Mouse (Mus musculus): ENCODE data around the gene Appl1. TPM values are rescaled to one million over a fixed set of nuclear protein-coding genes. Genes with fewer than 3 reads are reported as not detected.
"Not testable (repeated sequence)": the region's sequence is repeated elsewhere in the genome, so short reads cannot be mapped to it uniquely, and the experiment has no call there.

The Appl1 gene
- polyA plus RNA-seq, 1 experiment from 2014 or later, result 38.4 TPM

DNA sequence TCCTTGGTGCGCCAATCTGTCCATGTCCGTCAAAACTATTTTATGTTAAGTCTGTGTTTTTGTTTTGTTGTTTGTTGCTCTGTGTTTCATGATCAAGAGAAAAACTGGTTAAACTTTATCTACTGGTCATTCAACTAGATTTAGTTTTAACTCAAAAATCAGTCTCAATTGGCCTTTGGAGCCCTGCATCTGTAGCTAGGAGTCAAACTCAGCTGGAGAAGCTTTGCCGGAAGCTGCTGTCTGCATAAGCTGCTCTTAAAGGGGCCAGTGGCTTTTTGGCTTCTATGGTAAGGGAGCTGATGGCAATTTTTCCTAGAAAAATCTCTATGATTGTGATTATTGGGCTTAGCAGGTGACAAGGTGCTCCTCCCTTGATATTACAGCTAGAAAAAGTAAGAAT lies 36.1 kb downstream of the Appl1 start:
- H3K9me3 ChIP-seq (ENCODE audit: control insufficient read depth, low read length), result no peaks in the 10 kb centered on the region
- H3K4me3 ChIP-seq (ENCODE audit: low read depth, low read length), result no peak overlapping the region
- 92% methylated on average over 3 of the region's 3 CpGs for WGBS
- H3K27me3 ChIP-seq (ENCODE audit: control insufficient read depth, insufficient read depth, low read length), result no peaks in the 10 kb centered on the region
- no peak for ATAC-seq (replicated peaks; ENCODE audit: low FRiP score)
- H3K27ac ChIP-seq (ENCODE audit: low read depth, low read length), result no peak overlapping the region
- no peaks in the 10 kb centered on the region for H3K36me3 ChIP-seq (ENCODE audit: control insufficient read depth, insufficient read depth, low read length)
- no peak overlapping the region for H3K4me2 ChIP-seq (ENCODE audit: low read depth, low read length, severe bottlenecking)
- no peaks in the 10 kb centered on the region for H3K4me1 ChIP-seq (replicated peaks; ENCODE audit: control insufficient read depth, insufficient read depth, low read length)
- H3K9ac ChIP-seq (ENCODE audit: low read length), result no peak overlapping the region
- no peak for DNase-seq (ENCODE audit: low spot score)

DNA sequence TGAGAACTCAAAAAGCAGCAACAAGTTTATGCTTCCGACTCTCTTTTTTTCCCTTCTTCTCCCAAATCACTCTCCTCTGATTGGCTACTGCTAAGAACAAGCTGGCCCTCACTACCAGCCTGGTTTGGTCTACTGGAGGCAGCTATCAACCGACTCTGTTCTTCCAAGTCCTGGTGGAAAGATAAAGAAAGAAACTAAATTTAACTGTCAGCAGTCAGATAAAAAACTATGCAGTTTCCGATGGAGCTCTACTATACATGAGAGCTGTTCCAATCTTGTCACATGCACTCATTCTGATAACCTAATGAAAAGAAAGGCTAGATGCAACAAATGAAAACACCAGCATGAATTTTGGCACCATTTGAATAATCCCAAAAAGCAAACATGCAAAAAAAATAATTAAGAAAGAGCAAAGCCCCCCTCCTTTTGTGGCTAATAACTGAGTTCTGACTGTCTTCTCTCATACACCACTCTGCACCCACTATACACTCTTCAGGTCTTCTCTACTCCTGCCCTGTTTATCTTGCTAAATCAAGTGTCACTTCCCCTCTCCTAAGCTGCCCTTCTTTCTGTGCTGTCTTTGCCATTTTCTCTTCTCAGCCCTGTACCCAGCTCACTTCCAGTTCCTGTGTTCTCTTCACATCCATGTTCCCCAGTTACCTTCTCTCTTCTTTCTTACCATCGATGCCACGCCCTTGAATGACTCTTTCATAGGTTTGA lies 47.2 kb downstream of the Appl1 start:
- Histone ChIP-seq H3K36me3 (ENCODE audit: control insufficient read depth, insufficient read depth, low read length) (peaks cover 6% of the 10 kb centered on the region; the same call in 1 of the 2 replicates), H3K4me3 (ENCODE audit: low read depth, low read length) (no peak overlapping the region), H3K4me1 (replicated peaks; ENCODE audit: control insufficient read depth, insufficient read depth, low read length) (no peaks in the 10 kb centered on the region), H3K9me3 (ENCODE audit: control insufficient read depth, low read length) (no peaks in the 10 kb centered on the region), H3K4me2 (ENCODE audit: low read depth, low read length, severe bottlenecking) (no peak overlapping the region), H3K27me3 (ENCODE audit: control insufficient read depth, insufficient read depth, low read length) (no peaks in the 10 kb centered on the region), H3K27ac (ENCODE audit: low read depth, low read length) (no peak overlapping the region), H3K9ac (ENCODE audit: low read length) (no peak overlapping the region)
- DNase-seq (ENCODE audit: low spot score) (no peak), ATAC-seq (replicated peaks; ENCODE audit: low FRiP score) (no peak)
- WGBS, result 89% methylated on average over 5 of the region's 5 CpGs

DNA sequence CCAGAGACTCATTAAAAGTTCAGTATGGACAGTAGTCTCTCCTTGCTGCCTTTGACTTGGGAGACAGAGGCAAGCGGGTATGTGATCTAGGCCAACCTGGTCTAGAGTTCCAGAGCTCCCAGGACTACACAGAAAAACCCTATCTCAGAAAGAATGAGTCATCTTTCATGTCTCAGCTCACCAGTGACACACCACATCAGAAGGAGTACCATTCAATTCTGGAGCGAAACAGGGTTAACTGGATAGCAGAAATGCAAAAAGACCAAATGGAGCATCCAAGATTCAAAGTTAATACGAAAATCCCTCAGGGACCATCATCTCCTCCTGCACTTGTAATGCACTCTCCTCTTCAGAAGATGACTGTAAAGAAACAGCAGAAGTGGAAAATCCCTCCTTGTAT lies 51.7 kb downstream of the Appl1 start:
- H3K27me3 ChIP-seq (ENCODE audit: control insufficient read depth, insufficient read depth, low read length), result no peaks in the 10 kb centered on the region
- H3K36me3 ChIP-seq (ENCODE audit: control insufficient read depth, insufficient read depth, low read length), result peaks cover 3% of the 10 kb centered on the region; the same call in 1 of the 2 replicates
- WGBS, result 92% methylated on average over 3 of the region's 3 CpGs
- ATAC-seq (replicated peaks; ENCODE audit: low FRiP score) (no peak), DNase-seq (ENCODE audit: low spot score) (no peak)
- H3K9me3 ChIP-seq (ENCODE audit: control insufficient read depth, low read length), result no peaks in the 10 kb centered on the region
- H3K4me2 ChIP-seq (ENCODE audit: low read depth, low read length, severe bottlenecking), result no peak overlapping the region
- H3K4me1 ChIP-seq (replicated peaks; ENCODE audit: control insufficient read depth, insufficient read depth, low read length), result no peaks in the 10 kb centered on the region
- H3K4me3 ChIP-seq (ENCODE audit: low read depth, low read length), result no peak overlapping the region
- H3K9ac ChIP-seq (ENCODE audit: low read length), result no peak overlapping the region
- no peak overlapping the region for H3K27ac ChIP-seq (ENCODE audit: low read depth, low read length)

DNA sequence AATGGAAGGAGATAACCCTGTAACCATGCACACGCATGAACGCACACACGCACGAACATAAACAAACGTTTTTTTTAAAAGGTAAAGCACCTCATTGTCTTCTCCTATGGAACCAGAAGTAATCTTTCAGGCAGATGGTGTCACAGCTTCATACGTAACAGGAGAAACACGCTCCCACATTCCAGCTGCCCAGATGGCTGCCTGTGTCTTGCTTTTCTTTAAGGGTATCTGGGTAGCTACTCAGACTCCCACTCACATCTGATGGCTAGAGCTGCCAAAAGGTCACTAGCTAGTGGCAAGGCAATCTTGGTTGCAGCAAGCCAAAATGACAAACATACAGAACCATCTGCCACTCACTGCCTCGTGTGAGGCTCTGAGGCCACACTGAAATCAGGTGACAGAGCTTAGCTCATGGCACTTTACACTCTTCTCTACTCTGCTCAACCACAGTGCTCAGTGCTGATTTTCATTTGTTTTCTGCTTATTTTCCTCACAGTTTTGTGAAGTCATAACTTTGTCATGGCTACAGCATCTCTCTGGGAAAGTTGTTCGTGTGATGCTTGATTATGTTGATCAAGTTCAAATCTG lies 57.3 kb downstream of the Appl1 start:
- 63% methylated on average over 9 of the region's 9 CpGs for WGBS
- DNase-seq (ENCODE audit: low spot score) (no peak), ATAC-seq (replicated peaks; ENCODE audit: low FRiP score) (no peak)
- H3K36me3 ChIP-seq (ENCODE audit: control insufficient read depth, insufficient read depth, low read length), result no peaks in the 10 kb centered on the region; the same call in 1 of the 2 replicates
- no peaks in the 10 kb centered on the region for H3K9me3 ChIP-seq (ENCODE audit: control insufficient read depth, low read length)
- H3K9ac ChIP-seq (ENCODE audit: low read length), result no peak overlapping the region
- no peak overlapping the region for H3K4me2 ChIP-seq (ENCODE audit: low read depth, low read length, severe bottlenecking)
- H3K4me1 ChIP-seq (replicated peaks; ENCODE audit: control insufficient read depth, insufficient read depth, low read length), result no peaks in the 10 kb centered on the region
- no peak overlapping the region for H3K27ac ChIP-seq (ENCODE audit: low read depth, low read length)
- no peak overlapping the region for H3K4me3 ChIP-seq (ENCODE audit: low read depth, low read length)
- no peaks in the 10 kb centered on the region for H3K27me3 ChIP-seq (ENCODE audit: control insufficient read depth, insufficient read depth, low read length)

DNA sequence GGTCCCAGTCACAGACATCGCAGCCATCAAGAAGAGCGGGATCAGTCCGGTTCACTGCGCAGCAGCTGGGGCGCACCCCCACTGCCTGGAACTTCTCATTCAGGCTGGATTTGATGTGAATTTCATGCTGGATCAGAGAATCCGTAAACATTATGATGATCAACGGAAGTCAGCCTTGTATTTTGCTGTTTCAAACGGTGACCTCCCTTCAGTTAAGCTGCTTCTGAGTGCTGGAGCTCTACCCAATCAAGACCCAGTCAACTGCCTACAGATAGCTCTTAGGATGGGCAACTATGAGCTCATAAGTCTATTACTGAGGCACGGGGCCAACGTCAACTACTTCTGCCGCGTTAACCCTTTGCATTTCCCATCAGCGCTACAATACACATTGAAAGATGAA lies 59.2 kb downstream of the Appl1 start:
- DNase-seq (ENCODE audit: low spot score), result no peak
- no peaks in the 10 kb centered on the region for H3K27me3 ChIP-seq (ENCODE audit: control insufficient read depth, insufficient read depth, low read length)
- WGBS, result 96% methylated on average over 13 of the region's 13 CpGs

DNA sequence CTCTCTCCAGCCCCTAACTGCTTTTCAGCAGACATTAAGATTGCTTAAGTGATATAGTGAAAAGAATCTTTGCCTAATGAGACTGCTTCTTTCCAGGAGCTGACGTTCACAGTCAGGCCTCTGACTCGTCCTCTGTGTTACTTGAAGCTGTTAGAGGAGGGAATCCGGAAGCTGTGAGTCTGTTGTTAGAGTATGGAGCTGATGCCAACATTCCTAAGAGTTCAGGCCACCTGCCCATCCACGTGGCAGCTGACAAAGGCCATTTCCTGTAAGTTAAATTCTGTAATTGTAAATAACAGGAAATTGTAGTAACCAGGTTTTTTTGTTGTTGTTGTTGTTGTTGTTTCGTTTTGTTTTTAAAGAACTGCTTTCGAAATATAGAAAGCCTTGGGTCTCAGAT lies 59.8 kb downstream of the Appl1 start:
- no peaks in the 10 kb centered on the region for H3K27me3 ChIP-seq (ENCODE audit: control insufficient read depth, insufficient read depth, low read length)
- DNase-seq (ENCODE audit: low spot score) (no peak), ATAC-seq (replicated peaks; ENCODE audit: low FRiP score) (no peak)
- no peaks in the 10 kb centered on the region for H3K36me3 ChIP-seq (ENCODE audit: control insufficient read depth, insufficient read depth, low read length)
- H3K4me3 ChIP-seq (ENCODE audit: low read depth, low read length), result no peak overlapping the region
- no peak overlapping the region for H3K27ac ChIP-seq (ENCODE audit: low read depth, low read length)
- 75% methylated on average over 6 of the region's 6 CpGs for WGBS
- no peaks in the 10 kb centered on the region for H3K4me1 ChIP-seq (replicated peaks; ENCODE audit: control insufficient read depth, insufficient read depth, low read length)
- H3K9me3 ChIP-seq (ENCODE audit: control insufficient read depth, low read length), result no peaks in the 10 kb centered on the region
- no peak overlapping the region for H3K4me2 ChIP-seq (ENCODE audit: low read depth, low read length, severe bottlenecking)
- H3K9ac ChIP-seq (ENCODE audit: low read length), result no peak overlapping the region

More for the DNA sequence above, 59.2 kb downstream of the Appl1 start:
- Histone ChIP-seq H3K36me3 (ENCODE audit: control insufficient read depth, insufficient read depth, low read length) (no peaks in the 10 kb centered on the region), H3K9ac (ENCODE audit: low read length) (no peak overlapping the region), H3K27ac (ENCODE audit: low read depth, low read length) (no peak overlapping the region), H3K4me3 (ENCODE audit: low read depth, low read length) (no peak overlapping the region), H3K9me3 (ENCODE audit: control insufficient read depth, low read length) (no peaks in the 10 kb centered on the region), H3K4me2 (ENCODE audit: low read depth, low read length, severe bottlenecking) (no peak overlapping the region), H3K4me1 (replicated peaks; ENCODE audit: control insufficient read depth, insufficient read depth, low read length) (no peaks in the 10 kb centered on the region)
- ATAC-seq (replicated peaks; ENCODE audit: low FRiP score), result no peak

DNA sequence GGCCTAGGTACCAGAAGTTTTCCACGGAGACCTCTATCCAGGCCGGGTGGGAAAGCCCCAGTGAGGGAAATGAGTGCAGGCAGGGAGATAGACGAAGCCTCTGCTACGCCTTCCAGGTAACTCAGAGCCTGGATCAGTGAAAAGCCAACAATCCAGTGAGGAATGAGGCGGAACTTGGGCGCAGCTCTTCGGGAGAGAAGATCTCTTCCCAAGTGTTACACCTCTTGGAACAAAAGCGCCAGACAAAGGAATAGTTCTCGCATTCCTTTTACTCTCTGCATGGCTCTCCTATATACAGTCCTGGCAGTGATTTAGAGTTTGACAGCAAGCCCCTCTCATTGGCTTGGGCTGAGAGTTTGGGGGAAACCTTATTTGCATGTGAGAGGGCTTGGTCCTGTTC lies 60.6 kb downstream of the Appl1 start:
- H3K4me1 ChIP-seq (replicated peaks; ENCODE audit: control insufficient read depth, insufficient read depth, low read length); H3K4me3 ChIP-seq (ENCODE audit: low read depth, low read length); H3K9me3 ChIP-seq (ENCODE audit: control insufficient read depth, low read length); H3K9ac ChIP-seq (ENCODE audit: low read length); H3K4me2 ChIP-seq (ENCODE audit: low read depth, low read length, severe bottlenecking); ATAC-seq (replicated peaks; ENCODE audit: low FRiP score); H3K36me3 ChIP-seq (ENCODE audit: control insufficient read depth, insufficient read depth, low read length); H3K27ac ChIP-seq (ENCODE audit: low read depth, low read length); DNase-seq (ENCODE audit: low spot score); H3K27me3 ChIP-seq (ENCODE audit: control insufficient read depth, insufficient read depth, low read length): not testable (repeated sequence)
- 50% methylated on average over 9 of the region's 9 CpGs for WGBS

DNA sequence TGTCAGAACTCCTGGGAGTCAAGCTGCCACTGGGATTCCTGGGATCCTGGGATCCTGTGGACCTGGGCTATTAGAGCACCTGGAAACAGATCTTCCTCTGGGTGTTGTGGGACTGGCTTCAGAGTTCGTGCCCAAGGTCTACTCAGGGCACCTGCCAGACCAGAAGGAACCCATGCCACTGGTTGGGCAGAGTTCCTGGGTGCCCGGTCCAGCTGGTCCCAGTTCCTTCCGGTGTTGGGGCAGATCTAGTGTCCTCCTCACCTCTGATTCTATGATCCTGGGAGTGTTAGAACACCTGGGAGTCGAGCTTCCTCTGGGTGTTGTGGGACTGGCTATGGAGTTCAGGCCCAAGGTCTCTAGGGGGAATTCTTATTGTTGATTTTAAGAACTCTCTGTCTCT lies 63.6 kb downstream of the Appl1 start:
- H3K27me3 ChIP-seq (ENCODE audit: control insufficient read depth, insufficient read depth, low read length), result no peaks in the 10 kb centered on the region
- DNase-seq (ENCODE audit: low spot score), result no peak
- H3K27ac ChIP-seq (ENCODE audit: low read depth, low read length), result no peak overlapping the region
- H3K9ac ChIP-seq (ENCODE audit: low read length), result no peak overlapping the region
- 91% methylated on average over 4 of the region's 4 CpGs for WGBS
- H3K4me1 ChIP-seq (replicated peaks; ENCODE audit: control insufficient read depth, insufficient read depth, low read length), result no peaks in the 10 kb centered on the region
- no peak overlapping the region for H3K4me3 ChIP-seq (ENCODE audit: low read depth, low read length)
- ATAC-seq (replicated peaks; ENCODE audit: low FRiP score), result no peak
- H3K9me3 ChIP-seq (ENCODE audit: control insufficient read depth, low read length), result no peaks in the 10 kb centered on the region
- H3K4me2 ChIP-seq (ENCODE audit: low read depth, low read length, severe bottlenecking), result no peak overlapping the region
- no peaks in the 10 kb centered on the region for H3K36me3 ChIP-seq (ENCODE audit: control insufficient read depth, insufficient read depth, low read length)

DNA sequence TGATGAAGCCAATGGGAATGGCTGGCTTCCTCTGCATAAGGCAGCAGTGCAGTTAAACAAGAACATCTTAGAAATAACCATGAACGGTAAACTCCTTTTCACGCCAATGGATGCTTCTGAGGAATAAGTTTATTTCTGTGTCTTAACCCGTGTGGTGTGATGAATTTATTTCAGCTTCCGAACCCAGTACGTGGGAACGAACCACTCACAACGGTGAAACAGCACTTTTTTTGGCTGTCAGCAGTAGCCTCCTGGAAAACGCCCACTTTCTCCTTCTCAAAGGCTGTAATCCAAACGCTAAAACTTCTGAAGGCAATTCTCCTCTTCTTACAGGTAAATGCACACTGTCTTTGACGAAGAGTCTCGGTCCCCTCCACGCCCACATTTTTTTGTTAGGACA lies 70.1 kb downstream of the Appl1 start:
- Histone ChIP-seq H3K9ac (ENCODE audit: low read length) (no peak overlapping the region), H3K27me3 (ENCODE audit: control insufficient read depth, insufficient read depth, low read length) (no peaks in the 10 kb centered on the region), H3K27ac (ENCODE audit: low read depth, low read length) (no peak overlapping the region), H3K4me3 (ENCODE audit: low read depth, low read length) (no peak overlapping the region), H3K36me3 (ENCODE audit: control insufficient read depth, insufficient read depth, low read length) (no peaks in the 10 kb centered on the region), H3K4me1 (replicated peaks; ENCODE audit: control insufficient read depth, insufficient read depth, low read length) (no peaks in the 10 kb centered on the region), H3K4me2 (ENCODE audit: low read depth, low read length, severe bottlenecking) (no peak overlapping the region), H3K9me3 (ENCODE audit: control insufficient read depth, low read length) (no peaks in the 10 kb centered on the region)
- 89% methylated on average over 12 of the region's 12 CpGs for WGBS
- ATAC-seq (replicated peaks; ENCODE audit: low FRiP score) (no peak), DNase-seq (ENCODE audit: low spot score) (no peak)
